ENCODE assay signal across 8 mouse cellular contexts in genomic region chr12:105322160-105322559, GRCm38 (mm10). TPM values are rescaled to one million over a fixed set of nuclear protein-coding genes. Genes with fewer than 3 reads are reported as not detected.
DNase-seq lines count a peak whose midpoint lies in the region.
"Had no signal": no experiment of that assay in that cellular context is flagged by ENCODE, and none has a peak within 500 bp of the region (broad histone marks: within the 10 kb centered on the region; RNA-seq: fewer than 3 reads in every experiment).

No protein-coding gene starts in this region.

- H3K36me3 ChIP-seq in embryonic facial prominence, embryonic 10.5 days (replicated peaks), result no peaks in the 10 kb centered on the region
- H3K36me3 ChIP-seq: liver, embryonic 13.5 days had no signal

- no peak overlapping the region for H3K27ac ChIP-seq in embryonic facial prominence, embryonic 10.5 days (replicated peaks)
- H3K27ac ChIP-seq: liver, embryonic 13.5 days had no signal

- DNase-seq in urinary bladder, postnatal 10 days (ENCODE audit: low spot score), result peak; percentile 8
- no peak for DNase-seq in urinary bladder, postnatal 4 days (ENCODE audit: low spot score in 2 of 2)
- peak; percentile 74 for DNase-seq in embryonic facial prominence, embryonic 10.5 days (ENCODE audit: low spot score)
- peak; percentile 73 to 80 for DNase-seq in kidney, postnatal 4 days
- no peak for DNase-seq in cerebellum, adult 9-11 months
- no peak for DNase-seq in frontal cortex, postnatal 10 days (ENCODE audit: low spot score in 2 of 2)
- DNase-seq in right cerebral cortex, postnatal 14 days, result no peak
- DNase-seq: liver, embryonic 13.5 days had no signal

- no peaks in the 10 kb centered on the region for H3K9me3 ChIP-seq in embryonic facial prominence, embryonic 10.5 days

- H3K27me3 ChIP-seq in embryonic facial prominence, embryonic 10.5 days (replicated peaks; ENCODE audit: low read depth, poor library complexity, severe bottlenecking), result no peaks in the 10 kb centered on the region
- H3K27me3 ChIP-seq: liver, embryonic 13.5 days had no signal

- 21% methylated on average over 6 of the region's 6 CpGs for WGBS in embryonic facial prominence, embryonic 10.5 days

- no peaks in the 10 kb centered on the region for H3K4me1 ChIP-seq in embryonic facial prominence, embryonic 10.5 days
- H3K4me1 ChIP-seq: liver, embryonic 13.5 days had no signal

- no peak overlapping the region for H3K4me3 ChIP-seq in embryonic facial prominence, embryonic 10.5 days
- H3K4me3 ChIP-seq: liver, embryonic 13.5 days had no signal

RNA-seq across cellular contexts. Expression of gene Tunar, which starts 11.5 kb away (rescaled TPM):
- 0.79 and 0.82 TPM in 2 replicates for polyA plus RNA-seq in embryonic facial prominence, embryonic 10.5 days (2016; fragmentation: Nextera tagmentation; extraction: Ambion mirVana)

Comparison
In these comparisons a context has a peak if more than half of its experiments do, and no peak if none do; other contexts are left out.
1. DNase-seq: peak in urinary bladder, postnatal 10 days (single experiment), embryonic facial prominence, embryonic 10.5 days (single experiment) and kidney, postnatal 4 days (2 of 2); none in urinary bladder, postnatal 4 days (0 of 2), cerebellum, adult 9-11 months (single experiment), frontal cortex, postnatal 10 days (0 of 2) and right cerebral cortex, postnatal 14 days (single experiment).